Mouse (Mus musculus) T-cell, adult 2 months (primary cell): Measurements from ENCODE around the gene Praf2.
"Not testable (repeated sequence)": the region's sequence is repeated elsewhere in the genome, so short reads cannot be mapped to it uniquely, and the experiment has no call there.

ENCODE experiments used
- DNase-seq: peaks from one replicate; pipeline ENCODE4 v3.0.0; 2022; ENCODE audit warnings: low spot score

Praf2 gene

DNA sequence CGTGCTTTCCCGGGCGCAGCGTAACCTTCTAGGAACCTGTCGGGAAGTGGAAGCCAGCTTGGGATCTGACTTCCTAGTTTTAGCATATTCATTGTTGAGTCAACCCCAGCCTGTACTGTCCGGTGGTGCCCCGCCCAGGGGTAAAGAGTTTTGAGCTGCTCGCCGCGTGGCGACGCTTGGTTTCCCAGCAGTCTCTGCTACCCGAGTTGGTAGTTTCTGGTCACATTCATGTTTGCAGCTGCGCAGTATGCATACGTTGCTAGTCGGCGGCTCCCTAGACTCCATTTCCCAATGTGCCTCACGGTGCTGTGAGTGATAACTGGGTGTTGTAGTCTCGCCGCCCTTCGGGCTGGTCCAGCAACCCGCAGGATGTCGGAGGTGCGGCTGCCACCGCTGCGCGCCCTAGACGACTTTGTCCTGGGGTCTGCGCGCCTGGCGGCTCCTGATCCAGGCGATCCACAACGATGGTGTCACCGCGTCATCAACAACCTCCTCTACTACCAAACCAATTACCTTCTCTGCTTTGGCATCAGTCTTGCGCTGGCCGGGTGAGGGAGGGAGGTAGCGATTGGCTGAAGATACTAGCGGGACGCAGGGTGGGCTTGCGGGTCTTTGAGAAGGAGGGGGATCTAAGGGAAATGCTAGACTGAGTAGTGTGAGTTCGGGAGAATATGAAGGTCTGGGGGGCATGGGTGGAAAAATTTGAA lies at the start of gene Praf2:
Praf2 (plus strand) TSS at position 225 of the 707 bp plus-strand sequence.
- peak; percentile 79 for DNase-seq

DNA sequence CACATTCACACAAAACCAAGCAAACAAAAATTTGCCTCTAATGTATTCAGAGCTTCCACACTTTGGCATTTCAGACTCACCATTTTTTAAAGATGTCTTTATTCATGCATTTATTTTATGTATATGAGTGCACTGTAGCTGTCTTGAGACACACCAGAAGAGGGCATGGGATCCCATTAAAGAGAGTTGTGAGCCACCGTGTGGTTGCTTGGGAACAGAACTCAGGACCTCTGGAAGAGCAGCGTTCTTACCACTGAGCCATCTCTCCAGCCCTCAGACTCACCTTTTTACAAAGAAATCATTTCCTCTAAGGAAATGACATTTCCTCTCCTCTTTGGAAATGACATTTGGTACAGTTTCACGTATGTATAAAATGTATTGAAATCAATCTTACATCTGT lies 49.3 kb upstream of the Praf2 start:
- no peak for DNase-seq

DNA sequence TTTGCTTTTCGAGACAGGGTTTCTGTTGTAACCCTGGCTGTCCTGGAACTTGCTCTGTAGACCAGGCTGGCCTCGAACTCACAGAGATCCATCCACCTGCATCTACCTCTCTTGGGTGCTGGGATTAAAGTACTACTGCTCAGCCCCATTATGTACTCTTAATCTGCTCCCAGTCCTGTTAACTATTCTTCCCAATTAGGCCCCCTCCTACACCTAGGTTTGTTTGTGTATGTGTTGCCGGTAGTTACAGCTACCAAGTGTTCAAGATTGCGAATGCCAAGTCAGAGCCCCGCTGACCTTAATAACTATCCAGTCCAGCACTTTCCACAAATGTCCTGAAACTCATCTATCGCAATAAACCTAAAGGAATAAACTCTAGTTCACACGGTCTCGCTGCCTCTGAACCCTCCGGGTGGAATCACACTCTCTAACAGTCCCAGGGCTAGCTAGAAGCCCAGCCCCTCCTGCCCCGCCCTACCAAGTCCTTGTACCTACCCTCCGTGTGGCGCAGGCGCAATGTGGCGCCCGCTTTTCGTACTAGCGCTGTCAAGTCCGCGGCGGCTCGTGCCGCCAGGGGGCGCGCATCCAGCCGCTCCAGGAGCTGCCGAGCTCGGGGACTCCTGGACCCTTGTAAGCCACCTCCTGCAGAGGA lies 48.7 kb upstream of the Praf2 start:
- peak; percentile 91 for DNase-seq

DNA sequence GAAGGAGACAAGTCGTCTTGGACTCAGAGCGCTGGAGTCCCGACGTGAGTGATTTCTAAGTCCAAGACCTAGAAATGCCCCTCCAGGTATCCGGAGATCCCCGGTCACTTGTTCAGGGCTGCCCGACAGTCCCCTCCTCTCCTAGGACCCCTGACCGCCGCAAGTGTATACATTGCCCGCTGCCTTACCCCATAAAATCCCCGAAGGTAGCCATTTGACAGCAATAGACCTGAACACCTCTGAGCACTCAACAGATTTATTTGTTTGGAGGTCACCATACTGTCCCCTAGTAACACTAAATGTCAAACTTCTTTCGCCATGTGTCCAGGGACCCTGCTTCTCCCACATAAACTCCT lies 48.2 kb upstream of the Praf2 start:
- no peak for DNase-seq

DNA sequence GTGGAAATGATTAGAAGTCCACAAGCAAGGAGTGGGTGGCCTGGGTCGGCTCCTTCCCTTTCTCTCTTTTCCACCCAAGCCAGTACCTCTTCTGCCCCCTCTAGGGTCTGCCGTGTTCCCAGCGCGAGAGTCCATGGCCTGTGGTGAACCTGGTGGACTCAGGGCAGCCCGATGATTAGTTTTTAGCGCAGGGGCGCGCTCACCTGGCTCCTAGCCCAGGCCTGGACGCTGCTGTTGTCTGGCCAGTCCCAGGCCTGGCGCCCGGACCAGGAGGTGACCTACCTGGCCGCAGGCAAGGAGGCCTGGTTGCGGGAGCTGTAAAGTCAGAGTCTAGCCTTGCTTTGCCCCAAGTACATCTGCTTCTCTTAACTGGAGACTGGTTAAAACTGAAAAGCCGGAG lies 47.4 kb upstream of the Praf2 start, which contains the start of gene Magix:
Magix (minus strand) TSS at position 388 of the 400 bp plus-strand sequence.
- no peak for DNase-seq

DNA sequence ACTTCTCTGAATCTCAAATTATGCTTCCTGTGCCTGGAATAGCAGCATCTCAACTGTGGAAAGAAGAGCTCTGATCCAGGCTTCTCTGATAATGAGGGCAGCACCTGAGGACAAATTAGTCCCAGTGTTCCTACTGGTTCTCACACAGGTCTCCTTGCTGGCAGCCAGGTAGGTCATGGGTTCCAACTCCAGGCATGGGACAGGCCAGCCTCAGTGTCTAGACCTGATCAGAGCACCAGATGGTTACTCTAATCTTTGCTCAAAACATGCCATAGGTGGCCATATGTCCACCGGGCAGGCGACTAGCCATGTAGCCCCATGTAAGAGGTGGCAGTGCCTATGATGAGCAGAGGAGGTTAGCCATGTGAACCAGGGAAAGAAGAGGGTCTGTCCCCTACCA lies 39.9 kb upstream of the Praf2 start:
- no peak for DNase-seq

DNA sequence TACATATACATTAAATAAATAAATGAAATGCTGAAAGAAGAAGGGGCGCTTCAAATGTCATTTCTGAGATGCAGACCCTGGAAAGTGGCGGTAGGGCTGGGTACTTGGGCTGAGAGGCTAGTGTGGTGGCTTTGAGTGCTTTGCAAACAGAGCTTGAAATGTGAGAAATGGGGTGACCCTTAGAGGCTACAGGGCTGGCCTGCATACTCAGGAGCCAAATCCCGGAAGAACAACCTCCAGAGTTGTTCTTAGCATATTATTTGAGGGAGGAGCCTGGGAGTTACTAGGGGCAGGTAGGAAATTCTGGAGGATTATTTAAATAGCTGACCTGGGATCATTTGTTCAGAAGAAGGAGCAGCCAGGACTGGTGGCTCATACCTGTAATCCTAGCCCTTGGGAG lies 37.8 kb upstream of the Praf2 start:
- DNase-seq = no peak

DNA sequence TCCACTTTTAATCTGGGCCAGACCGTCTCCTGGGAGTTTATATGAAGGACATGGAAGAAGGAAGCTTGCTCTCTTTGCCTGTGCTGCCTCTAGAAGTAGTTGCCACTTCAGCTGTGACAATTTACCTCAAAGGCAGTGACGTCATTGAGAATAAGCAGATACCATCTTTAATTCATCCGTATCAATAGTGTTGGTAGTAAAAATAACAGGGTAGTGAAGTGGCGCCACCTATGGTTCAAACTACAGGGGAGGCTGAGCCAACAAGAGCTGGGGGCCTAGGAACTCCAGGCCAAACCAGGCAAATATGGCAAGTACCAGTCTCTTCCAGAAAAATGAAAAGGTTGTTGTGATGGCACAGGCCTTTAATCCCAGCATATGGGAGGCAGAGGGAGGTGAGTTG lies 35.4 kb upstream of the Praf2 start:
- DNase-seq = peak; percentile 73

DNA sequence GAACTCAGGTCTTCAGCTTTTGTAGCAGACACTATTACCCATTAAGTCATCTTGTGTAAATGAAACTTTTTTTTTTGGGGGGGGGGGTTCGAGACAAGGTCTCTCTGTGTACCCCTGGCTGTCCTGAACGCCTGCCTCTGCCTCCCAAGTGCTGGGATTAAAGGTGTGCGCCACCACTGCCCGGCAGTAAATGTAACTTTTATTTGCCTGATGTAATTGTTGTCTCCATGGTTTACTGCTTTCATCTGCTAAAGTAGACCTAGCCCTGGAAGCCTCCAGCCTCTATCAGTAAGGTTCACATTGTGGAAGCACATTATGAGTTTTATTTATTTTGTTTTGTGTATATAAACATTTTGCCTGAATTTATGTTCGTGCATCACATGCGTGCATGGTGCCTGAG lies 31.7 kb upstream of the Praf2 start:
- no peak for DNase-seq

DNA sequence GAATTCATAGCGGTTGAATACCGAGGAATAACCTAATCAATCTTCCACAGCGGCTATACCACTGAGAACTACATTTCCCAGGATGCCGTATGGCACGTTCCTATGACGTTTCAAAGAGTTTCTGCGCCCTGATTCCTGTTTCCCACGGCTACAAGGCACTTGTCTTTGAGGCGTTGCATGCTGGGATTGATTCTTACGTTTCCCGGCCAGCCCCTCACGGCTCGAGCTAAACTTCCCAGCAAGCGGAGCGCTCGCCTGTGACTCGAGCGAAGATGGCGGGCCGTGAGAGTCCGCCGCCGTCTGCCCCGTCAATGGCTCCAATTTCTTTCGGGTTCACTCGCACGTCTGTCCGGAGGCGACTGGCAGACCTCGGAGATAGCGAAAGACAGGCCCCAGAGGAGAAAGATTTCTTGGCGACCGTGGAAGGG lies 31.3 kb upstream of the Praf2 start, which contains the start of gene Gpkow:
Gpkow (plus strand) TSS at position 178 of the 428 bp plus-strand sequence.
- DNase-seq = peak; percentile 88

DNA sequence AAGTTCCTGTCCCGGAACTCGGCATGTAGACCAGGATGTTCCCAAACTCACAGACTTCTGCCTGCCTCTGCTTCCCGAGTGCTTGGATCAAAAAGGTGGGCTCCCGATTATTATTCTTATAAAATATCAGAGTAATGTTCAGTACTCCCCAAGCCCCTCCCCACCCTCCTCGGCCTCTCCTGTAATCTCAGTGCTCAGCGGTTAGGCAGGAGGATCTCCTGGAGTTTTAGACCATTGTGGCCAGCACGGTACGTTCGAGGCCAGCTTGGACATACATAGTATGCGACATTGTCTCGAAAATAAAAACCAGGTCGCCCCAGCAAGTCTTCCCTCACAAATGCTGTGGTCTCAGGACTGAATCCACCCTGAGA lies 14.5 kb upstream of the Praf2 start:
- not testable (repeated sequence) for DNase-seq

DNA sequence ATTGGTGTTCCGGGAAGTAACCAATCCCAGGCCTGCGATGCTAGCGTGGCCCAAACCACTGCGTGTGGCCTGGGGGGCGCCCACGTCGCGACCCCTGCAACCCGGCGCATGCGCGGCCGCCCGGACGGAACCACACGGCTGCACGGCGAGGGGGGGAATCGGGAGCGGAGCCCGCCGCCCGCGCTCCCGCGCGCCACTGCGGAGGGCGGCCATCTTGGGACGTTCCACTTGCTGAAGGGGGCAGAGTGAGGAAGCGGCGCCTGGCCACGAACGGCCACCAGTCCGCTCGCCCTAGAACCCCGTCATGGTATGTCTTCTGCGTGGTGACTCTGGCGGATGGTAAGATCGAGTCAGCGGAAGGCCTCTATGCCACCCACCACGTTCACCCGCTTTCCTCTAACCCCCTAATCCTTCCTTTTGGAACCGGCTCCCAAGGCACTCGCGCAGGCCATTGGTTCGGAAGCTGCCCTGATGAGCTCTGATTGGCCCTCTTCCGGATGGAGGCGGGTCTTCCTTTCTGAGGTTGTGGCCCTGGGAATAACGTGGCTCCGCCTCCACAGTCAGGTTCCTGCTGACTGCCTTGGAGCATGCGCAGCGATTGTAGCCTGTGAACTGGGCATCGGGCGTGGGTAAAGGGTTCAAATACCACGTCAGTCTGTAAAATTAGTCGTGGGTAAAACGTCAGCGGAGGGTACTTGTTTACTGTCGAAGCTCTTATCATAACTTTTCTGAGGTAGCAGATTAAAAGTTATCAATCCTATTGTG lies 13.9 kb upstream of the Praf2 start, which contains the start of gene Wdr45:
Wdr45 (plus strand) TSS at position 199 of the 765 bp plus-strand sequence.
- DNase-seq = peak; percentile 94

DNA sequence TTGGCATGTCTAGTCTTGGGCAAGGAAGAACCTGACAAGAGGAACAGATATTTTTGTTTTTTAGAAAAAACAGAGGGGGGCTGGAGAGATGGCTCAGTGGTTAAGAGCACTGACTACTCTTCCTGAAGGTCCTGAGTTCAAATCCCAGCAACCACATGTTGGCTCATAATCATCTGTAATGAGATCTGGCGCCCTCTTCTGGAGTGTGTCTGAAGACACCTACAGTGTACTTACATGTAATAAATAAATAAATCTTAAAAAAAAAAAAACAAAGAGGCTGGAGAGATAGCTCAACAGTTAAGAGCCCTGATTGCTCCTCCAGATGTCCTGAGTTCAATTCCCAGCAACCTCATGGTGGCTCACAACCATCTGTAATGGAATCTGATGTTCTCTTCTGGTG lies 12.2 kb upstream of the Praf2 start:
- peak; percentile 13 for DNase-seq

DNA sequence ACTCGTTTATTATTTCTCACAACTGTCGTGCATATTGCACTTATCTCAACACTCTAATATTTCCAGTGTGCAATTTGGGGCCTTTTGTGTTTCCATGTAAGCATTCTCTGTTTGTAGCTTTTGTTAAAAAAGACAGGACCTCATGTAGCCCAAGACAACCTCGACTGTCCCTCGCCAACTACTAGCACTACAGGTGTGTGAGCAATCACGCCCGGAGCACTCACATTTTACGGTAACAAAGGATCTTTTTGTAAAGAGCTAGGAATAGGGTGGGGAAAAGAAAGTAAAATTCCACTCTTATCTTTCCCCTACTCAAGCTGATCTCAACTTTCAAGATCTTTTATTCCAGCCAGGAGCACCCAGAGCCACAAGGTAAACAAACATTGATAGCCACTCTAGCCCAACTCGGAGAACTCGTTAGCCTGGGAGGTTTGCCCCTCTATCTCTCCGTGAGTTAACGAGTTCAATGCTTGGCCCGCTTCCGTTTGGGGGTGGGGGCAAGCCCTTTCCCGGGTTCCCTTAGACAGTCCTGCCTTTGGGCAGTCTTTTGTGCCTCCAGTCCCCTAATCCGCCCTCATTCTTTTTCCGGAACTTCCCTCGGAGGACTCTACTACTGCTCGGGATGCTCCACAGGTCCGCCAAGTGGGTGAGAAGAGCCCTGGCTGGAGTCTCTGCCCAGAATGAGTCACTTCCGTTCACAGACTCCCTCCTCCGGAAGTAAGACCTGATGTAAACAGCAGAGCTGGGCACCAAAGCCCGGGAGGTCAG lies 6.5 kb upstream of the Praf2 start, which contains the start of gene Gm45208:
Gm45208 (plus strand) TSS at position 732 of the 768 bp plus-strand sequence.
- peak; percentile 75 for DNase-seq

DNA sequence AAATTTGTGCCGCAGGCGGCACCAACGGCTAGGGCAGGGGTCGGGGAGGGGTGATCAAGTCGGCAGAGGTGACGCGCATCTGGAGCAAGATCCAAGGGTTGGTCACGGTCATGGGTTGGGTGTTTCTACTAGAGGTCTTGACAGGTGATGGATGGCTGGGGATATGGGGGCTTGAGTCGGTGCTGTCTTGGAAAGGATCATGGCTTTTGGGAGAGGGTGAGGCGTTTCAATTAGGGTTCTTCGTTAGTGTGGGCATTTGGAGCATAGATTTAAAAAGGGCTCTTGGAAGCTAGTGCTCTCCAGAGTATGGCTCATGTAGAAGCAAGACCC lies 6.0 kb upstream of the Praf2 start:
- DNase-seq = no peak

DNA sequence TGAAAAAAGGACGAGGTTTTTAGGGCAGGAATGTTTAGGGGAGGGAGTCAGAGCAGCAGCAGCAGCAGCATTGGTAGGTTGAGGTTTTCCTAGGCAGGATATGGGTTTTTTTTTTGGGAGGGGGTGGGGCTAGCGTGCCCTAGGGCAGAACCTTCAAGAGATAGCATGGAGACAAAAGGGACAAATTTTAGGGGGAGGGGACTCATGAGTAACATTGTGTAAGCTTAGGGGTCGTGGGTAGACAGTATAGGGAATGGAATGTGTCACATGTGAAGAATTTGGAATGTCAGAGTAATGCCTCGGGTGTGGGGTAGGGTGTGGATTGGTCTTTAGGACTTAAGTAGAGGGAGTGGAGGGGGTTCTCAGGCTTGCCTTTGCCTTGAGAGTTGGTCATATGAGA lies 5.5 kb upstream of the Praf2 start:
- DNase-seq = no peak

DNA sequence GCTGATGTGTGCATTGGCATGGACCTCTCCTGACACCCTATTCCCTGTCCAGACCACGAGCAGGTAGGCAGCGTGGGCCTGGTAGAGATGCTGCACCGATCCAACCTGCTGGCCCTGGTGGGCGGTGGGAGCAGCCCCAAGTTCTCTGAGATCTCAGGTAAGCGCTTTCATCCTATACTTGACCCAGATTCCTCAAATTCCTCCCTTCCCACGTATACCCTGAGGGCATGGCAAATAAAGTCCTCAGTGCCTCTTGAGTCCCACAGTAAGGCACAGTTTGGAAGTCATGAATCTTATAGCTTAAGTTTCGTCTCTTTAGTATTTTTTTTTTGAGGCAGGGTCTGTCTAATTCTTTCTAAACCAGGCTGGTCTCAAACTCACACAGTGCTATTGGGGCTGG lies 4.1 kb upstream of the Praf2 start:
- no peak for DNase-seq

DNA sequence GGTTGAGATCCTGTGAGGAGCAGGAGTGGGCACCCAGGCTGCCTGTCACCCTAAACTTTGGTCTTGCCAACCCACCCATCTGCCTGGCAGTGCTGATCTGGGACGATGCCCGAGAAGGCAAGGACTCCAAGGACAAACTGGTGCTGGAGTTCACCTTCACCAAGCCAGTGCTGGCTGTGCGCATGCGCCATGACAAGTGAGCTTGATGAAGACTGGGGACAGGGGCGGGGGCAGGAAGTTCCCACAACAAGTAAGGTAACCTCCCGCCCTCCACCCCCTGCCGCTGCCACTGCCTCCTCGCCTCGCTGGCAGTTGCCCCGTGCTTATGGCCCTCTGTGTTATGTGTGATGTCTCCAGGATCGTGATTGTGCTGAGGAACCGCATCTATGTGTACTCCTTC lies 2.4 kb upstream of the Praf2 start:
- DNase-seq = no peak

DNA sequence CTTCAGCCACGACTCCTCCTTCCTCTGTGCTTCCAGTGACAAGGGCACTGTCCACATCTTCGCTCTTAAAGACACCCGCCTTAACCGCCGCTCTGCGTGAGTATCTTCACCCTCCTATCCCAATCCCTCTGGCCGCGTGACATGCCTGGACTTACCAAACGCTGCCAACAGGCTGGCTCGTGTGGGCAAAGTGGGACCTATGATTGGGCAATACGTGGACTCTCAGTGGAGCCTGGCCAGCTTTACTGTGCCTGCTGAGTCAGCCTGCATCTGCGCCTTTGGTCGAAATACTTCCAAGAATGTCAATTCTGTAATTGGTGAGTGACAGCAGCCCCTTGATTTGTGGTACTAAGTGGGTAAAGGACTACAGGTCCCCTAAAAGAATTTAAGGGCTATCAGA lies 1.1 kb upstream of the Praf2 start:
- no peak for DNase-seq

DNA sequence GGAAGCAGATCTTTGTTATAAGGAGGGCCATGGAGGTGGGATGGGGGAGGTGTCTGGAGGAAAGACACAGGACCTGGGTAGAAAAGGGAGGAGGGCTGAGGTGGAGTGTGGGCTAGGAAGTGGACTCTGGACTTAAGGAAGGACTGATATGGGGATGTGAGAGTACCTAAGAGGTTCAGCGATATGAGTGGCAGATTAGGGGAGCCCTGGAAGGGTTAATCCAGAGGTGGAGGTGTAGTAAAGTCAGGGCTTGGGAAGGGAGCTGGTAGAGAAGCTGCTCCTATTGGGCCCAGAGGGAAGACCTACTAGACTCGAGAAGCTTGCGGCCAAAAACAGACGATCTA lies 655 bp downstream of the Praf2 start:
- no peak for DNase-seq

DNA sequence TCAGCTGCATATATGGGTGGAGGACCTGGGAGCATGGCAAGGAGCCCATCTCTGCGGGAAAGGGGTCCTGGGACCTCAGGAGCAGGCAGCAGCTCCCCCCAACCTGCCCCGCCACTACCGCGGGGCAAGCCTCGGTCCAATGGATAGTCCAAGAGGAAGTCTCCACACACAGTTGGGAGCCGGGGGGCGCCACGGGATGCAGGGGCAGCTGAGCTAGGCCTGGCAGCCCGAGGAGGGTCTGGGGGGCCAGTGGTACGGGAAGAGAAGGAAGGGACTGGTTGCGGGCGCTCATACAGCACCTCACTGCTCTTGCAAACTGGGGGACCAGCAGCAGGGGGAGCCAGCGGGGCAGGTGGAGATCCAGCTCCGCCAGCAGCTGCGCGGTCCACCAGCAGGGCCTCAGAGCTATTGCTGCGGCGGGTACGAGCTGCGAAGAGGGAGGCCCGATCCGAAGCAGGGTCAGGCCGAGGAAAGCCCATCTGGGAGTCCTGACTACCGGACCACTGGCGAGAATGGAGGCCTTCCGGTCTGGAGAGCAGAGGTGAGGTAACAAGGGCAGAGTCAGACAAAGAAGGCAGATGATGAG lies 5.4 kb downstream of the Praf2 start:
- DNase-seq = peak; percentile 79
